Mouse (Mus musculus) bone marrow, adult 2 months (tissue): ENCODE measurements around the gene Lpar1.

Experiments
- CTCF ChIP-seq: fragments of 200-500 bp; IDR thresholded peaks from 2 replicates; pipeline ENCODE4 v1.5.1; 2011; ENCODE audit warnings: low read length, control low read depth; ENCODE audit not compliant: control insufficient read depth, insufficient read depth
- POLR2A ChIP-seq: fragments of 200-500 bp; IDR thresholded peaks from 2 replicates; pipeline ENCODE4 v1.6.1; 2011; ENCODE audit warnings: low read depth, mild to moderate bottlenecking, control low read depth, low read length, borderline replicate concordance; ENCODE audit not compliant: control insufficient read depth

DNA sequence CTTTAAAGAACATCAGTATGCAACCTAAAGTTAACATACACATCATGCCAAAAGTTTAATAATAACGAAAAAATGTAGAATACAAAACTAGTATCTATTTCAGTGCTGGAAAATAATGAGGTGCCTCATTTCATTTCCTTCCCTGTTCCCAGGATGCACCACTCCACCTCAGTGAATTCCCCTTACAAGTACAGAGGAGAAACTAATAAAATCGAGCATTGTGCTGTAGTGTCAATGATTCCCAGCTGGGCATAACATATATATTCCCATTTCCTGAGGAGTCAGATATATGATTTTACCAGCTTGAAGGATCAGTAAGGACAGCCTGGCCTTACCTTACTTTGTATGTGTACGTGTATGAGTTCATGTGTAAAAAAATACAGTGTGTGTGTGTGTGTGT is 36.9 kb downstream of the Lpar1 start:
- TF ChIP-seq CTCF (no peak), POLR2A (no peak)
